Mouse (Mus musculus): ENCODE data around the gene Lpxn.

- TF ChIP-seq CTCF (conservative IDR thresholded peaks at IDR 0.05; ENCODE audit: insufficient read depth, insufficient read length, low read depth, low read length) (no peak), POLR2A (IDR thresholded peaks at IDR 0.05; ENCODE audit: low read depth, low read length) (no peak)
These were observed 61.0 kb downstream of the Lpxn start, which contains the start of gene Olfr1444 for GRCm38 (mm10) chr19:12856983-12857382.

Measured in kidney, adult 2 months (tissue).